Mouse (Mus musculus) right cerebral cortex, postnatal 36 days (tissue): ENCODE measurements at regions not wholly inside any gene's neighbourhood (a gene's known extent, or its start where the extent isn't known, plus 50 kb on each side); places are given as distances from the start of the nearest gene placed in this dataset.
"Not testable (repeated sequence)": the region's sequence is repeated elsewhere in the genome, so short reads cannot be mapped to it uniquely, and the experiment has no call there.

Experiments
- DNase-seq, 2 experiments: peaks; one replicate each; pipeline ENCODE4 v3.0.0; 2022; ENCODE audit warnings: low spot score in 2 of 2, mixed read lengths in 1 of 2

DNA sequence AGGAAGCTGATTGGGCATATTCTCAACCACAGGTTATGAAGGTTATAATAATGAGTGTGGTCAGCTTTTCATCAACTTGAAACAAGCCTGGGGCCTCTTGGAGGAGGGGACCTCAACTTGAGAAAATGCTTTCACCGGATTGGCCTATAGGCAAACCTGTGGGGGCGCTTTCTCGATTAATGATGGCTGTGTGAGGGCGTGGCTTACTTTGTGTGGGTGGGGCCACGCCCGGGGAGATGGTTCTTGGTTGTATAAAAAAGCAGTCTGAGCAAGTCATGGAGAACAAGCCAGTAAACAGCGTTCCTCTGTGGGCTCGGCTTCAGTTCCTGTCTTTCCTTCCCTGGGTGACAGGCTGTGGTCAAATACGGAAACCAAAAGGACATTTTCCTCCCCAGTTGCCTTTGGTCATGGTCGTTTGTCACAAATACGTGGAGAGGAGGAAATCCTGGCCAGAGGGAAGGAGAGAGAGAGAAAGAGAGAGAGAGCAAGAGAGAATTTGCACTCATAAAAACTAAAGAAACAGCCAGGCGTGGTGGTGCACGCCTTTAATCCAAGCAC, 163.1 kb downstream of the Ifng start:
- no peak for DNase-seq

DNA sequence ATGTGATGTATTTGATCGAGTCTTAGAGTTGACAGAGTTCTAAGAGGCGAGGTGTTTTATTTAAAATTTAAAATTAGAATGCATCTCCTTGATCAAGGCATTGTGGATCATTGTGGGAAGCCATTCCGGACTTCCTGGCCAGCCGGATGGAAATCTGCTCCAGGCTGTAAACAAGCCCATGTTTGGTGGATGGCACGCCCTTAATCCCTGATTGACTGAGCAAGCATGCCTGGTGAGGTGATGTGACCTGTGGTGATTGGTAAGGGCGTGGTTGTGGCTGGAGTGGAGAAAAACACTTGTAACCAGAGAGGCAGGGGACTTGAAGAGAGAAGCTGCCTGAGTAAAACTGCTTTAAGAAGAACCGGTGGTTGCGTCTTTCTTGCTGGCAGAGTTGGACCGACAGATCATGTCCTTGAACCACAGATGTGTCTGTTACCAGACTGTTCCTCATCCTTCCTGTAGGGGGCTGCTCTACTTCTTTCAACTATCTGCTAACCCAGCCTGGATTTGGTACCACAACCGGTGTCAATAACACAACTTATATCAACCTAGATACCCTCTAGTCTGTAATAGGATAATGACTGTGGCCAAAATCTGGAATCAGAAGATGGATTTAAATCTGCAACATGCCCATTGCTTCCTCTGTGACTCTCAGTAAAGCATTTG, 164.4 kb downstream of the Ifng start:
- DNase-seq, result no peak

DNA sequence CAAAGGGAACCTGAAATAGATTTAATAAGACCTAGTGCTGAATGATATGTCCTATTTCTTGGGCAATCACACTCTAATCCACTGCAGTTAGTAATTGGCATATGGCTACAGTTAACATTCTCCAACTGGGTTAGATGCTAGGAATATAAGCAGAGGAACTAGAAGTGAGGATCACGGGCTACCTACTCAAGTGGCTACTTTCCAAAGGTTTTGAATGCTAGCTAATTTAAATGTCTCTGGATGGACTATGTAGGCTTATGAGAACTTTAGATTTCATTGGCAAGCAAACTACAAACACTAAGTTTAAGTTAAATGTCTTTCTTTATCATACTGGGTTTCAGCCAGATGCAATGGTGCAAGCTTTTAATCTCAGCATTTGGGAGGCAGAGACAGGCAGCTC, 166.6 kb downstream of the Ifng start:
- DNase-seq, result no peak

DNA sequence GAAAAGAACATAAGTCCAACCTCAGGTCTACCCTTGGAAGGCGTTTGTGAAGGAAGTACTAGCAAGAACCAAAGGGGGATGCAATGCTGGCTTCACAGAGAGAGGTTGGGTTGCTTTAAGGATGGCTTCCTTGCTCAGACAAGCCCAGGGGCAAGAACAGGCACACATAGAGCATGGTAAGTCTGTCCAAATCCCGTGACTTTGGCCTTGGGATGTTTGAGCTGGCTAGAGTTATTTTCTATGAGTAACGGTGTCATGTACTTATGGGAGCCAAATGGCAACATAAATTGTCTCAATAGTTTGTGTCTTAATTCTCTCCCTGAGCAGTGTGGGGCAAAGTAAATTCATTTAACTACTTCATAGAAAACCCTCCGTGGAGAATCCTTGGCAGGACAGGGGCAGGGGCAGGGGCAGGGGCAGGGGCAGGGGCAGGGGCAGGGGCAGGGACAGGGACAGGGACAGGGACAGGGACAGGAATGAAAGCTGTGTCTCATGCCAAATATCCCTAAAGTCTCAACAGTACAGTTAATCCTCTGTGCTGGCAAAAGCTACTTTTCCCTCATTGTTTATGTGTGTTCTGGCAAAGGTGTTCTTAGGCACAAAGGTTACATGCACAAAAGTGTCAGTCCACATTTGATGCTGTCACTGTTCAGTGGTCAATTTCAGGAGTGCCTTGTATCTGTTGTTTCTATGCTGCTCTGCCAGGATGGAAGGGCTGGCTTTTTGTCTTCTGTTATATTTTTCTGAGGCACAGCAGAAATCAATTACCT, 167.7 kb downstream of the Ifng start:
- DNase-seq, result no peak

DNA sequence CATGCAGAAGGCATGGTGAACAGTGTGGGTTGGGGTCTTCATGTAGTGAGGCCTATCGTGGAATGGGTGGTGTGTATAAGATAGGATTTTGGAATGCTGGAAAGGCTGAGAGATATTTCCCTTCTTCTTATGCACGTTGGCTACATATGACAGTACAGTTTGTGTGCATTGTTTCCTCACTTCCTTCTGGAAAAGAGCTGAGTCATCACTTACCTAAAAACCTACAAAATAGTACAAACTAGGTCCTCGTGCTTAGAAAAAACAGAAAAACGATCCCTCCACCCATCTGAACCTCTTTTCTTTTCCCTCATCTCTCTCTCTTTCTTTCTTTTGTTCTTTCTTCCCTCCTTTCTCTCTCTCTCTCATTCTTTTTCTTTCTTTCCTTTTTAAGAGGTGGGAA, 168.3 kb downstream of the Ifng start:
- no peak for DNase-seq

DNA sequence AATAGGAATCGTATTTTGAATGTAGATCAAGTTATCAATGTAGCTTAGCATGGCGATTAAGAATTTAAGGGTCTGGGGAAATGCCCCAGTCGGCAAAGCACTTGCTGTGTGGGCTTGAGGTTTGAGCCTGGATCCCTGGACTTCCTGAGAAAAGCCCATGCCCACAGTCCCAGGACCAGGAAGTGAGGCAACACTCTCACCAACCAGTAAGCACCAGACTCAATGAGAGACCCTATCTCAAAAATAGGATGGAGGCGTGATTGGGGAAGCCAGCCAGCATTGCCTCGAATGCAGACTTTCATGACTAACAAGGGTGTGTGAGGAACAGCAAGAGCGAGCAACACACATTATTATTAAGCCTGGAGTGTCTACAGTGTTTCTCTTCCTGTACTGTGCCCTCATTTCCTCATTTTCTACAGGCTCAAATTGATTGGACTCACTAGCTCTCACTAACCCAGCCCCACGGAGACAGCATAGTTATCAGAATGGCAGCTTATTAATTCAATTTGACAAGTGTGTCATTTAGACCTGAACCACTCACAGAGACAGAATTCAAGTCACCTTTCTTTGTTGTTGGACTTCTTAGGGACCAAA, 170.1 kb downstream of the Ifng start:
- no peak for DNase-seq

DNA sequence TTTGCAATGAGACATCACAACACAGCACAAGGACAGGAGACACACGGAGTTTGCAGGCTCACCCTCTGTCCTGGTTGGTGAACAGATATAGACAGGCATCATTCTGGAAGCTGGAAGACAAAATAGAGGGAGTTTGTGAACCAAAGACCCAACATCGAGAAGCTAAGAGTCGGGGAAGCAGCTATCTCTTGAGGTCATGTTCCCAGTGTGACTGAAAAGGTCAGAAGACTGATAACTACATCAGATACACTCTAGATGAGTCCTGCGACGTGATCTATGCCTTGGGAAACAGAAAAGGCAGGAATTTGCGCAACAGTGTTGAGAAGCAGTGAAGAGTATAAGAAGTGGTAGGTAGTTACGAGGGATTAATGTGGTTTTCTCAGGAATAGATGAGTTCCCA, 171.2 kb downstream of the Ifng start:
- DNase-seq, result no peak

DNA sequence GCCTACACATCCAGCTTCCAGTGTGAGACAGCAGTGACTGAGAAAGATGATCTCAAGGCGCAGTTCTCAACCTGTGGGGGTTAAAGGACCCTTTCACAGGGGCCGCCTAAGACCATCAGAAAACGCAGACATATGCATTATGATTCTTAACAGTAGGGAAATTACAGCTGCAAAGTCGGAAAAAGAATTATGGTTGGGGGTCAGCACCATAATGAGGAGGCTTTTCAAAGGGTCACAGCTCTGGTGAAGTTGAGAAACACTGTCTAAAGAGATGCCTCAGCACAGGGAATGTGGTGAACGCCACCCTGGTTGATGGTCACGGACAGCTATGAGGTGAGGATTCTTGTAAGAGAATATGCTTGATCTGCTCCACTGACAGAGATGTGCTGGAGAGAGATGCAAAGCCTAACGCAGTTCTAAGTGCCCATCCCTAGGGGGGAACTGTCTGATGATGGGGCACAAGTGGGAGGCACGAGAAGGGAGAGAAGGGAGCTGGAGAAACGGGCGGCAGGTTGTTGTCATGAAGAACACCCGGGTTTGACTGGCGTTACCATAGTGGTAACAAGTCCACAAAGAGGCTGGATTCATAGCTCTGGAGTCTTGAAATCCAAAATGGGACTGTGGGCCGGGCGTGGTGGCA, 172.3 kb downstream of the Ifng start:
- no peak for DNase-seq

DNA sequence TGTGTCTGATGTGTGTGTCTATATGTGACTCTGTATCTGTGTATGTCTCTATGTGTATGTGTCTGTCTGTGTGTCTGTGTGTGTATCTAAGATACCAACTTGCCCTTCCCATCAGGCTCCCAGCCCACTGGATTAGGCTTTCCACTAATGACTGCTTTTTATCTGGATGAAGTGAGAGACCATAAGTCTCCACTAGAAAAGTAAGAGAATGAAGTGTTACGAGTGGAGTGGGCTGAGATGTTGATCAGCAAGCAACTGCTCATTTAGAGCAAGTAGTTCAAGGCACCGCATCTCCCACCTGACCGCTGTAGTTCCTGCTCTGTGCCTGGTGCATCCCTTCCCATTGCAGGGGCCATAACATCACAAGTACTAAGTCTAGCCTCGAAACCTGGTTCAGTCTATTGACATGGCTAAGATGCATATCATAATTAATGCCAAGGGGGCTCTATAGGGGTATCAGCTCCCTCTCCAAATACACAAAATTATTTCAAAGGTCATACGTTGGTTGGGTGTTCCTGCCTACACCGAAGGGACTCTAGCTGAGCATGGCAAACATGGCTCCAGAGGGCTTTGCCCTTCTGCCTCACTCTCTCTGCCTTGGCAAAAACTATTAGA, 173.5 kb downstream of the Ifng start:
- no peak for DNase-seq

DNA sequence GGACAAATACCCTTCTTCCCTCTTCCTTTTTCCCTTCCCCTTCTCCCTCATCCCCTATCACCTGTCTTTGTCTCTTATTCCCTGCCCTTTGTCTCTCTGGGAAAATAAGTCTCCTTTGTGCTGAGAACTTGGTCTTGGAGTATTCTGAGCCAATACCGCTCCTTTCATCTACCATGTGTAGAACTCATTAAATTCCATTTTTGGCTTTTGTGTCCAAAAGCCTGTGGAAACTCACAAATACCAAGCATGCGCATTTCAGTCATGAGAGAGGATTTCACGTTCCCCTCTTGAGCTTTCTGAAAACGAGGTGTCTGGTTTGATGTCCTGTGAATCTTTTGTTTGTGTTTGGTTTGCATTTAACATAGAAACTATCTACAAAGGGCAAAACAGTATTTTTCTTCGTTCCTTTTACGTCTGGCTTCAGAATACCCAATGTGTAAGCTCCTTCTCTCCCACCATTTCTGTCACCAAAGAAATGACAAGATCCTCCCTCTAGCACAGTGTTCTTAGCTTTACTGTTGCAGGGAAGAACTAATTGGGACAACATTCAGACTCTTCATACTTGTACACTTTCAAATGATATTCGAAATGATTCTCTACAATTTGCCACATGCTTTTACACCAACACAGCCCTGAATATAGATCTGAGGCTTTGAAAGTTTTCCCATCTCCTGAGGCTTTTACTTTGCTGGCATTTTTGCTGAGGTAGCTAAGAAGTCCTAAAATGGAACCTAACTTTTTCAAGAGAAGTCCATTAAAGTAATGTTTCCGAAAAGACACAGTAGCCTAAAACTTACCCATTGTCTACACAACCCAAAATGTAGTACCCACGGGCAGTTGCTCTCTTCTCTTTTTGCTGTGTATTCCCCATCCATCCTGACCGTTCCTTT, 174.5 kb downstream of the Ifng start:
- no peak for DNase-seq

DNA sequence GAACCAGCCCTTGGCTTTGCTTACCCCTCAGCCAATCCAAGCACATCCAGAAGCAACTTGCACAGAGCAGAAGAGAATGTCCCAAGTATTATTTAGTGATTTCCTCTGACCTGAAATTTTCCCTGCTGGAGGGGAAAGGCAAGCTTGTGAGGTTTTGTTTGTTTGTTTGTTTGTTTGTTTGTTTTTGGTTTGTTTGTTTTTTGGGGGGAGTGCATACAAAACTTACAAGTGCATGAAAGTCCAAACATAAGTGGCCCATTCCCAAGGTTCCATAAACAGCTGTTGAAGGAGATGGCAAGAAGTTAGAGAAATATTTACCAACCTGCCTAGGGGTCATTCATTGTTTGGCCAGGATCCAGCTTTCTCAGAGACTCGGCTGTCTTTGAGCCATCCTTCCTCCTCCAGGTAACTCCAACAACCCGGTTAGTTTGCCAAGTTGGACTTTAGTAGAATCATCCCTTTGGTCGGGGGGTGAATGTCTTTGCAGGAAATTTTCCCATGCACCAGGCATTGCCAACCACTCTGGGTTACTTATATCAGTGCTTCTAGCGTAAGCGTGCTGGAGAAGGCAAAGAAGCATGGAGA, 175.3 kb downstream of the Ifng start:
- DNase-seq, result no peak

DNA sequence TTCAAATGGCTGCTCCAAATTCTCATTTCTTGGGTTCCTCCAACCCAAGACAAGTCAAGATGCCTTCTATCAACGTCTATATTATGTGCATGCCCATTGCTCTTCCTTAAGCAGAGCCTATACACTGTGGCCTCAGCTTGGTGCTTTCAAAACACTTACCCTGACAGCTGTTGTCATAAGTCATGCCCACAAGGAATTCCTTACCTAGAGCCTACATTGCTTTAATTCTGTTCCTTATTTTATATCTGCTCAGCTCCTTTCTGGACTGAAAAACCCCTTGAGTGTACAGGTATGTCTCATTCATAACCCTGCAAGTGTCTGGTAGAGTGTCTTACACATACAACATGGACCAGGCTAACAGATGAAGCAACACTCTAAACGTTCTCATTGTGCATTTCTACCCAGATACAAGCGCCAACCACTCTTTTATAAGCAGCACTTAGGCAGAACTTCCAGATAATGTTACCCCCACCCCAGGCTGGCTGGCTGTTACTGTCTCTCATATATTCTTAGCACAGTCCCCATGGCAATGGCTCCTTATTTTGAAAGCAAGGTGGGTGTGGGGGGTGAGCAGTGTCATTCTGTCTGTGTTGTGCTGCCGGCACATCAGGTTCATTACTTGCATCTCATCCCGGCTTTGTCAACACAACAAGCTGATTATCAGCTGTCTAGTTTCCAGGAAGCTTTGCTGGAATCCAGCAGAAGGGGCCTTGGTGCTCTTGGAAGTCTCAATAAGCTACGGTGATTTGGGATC, 176.6 kb downstream of the Ifng start:
- DNase-seq, result peak; percentile 22 to 30

DNA sequence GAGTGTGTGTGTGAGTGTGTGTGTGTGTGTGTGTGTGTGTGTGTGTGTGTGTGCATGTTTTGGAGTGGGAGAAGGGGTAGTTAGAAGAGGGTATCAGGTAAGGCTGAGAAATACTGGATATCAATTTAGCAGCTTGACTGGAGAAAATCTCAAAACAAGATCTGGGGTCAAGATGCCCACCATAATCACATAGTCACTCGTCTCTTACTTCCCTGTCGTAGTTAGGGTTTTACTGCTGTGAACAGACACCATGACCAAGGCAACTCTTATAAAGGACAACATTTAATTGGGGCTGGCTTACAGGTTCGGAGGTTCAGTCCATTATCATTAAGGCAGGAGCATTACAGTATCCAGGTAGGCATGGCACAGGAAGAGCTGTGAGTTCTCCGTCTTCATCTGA, 177.4 kb downstream of the Ifng start:
- not testable (repeated sequence) for DNase-seq

DNA sequence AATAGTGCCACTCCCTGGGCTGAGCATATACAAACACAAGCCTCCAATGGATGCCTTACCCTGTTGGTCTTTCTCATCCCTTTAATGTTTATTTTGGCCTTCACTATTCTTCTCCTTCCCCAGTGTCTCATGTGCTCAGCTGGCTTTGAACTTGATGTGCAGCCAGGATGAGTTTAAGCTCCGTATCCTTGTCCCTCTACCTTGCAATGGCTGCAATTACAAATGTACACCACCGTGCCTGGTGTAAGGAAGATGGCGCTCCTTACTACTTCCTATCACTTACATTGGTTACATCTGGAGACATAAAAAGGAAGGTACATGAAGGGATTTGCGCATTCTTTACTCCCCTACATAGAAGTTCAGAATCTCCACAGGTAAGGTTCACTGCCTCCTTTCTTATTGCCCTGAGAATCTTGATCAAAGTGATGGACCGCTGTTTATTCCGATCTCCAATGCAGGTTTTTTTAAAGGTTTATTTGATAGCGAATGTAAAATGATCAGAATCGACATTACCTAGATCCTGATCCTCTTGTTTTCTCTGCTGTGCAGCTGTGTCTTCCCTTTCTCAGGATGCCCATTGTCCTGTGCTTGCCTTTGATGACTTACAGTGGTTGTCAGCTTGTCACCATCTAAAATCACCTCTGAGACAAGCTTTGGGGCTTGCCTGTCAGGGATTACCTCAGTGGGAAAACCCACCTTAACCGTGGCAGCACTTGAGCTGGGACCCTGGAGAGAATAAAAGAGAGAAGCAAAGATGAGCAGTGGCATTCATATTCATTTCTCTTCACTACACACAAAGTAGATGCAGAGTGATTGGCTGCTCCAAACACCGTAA, 178.1 kb downstream of the Ifng start:
- no peak for DNase-seq

DNA sequence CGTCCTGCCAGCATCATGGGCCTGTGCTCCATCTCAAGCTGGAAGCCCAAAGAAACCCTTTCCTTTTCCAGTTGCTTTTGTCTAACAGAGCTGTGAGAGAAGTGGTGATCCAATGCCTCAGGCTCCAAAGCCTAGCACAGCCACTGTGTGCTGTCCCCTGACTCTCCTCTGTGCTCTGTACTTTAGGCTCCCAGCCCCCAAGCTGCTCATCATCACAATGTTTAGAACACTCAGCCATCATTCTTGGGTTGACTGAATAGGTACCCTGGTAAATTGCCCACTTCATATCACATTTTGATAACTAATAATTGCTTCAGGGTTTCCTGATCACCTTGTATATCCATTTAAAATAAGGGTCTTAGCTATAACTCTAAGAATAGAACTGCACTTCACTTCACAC, 178.8 kb downstream of the Ifng start:
- no peak for DNase-seq

DNA sequence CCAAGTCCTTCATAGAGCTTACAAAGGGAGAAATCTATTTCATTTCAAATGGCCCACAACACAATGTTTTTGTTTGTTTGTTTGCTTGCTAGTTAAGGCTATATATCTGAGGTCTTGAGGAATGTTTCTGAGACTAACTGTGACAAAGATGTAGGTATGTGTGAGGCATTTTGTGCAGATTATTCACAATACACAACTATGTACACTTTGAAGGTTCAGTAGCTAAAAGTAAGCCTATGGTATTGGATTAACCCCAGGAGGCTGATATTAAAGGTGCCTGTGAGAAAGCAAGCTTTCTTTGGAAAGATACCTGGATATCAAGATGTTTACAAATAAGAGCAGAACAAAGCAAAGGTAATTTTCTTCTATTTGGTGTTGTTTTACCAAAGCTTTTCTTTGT, 179.8 kb downstream of the Ifng start:
- DNase-seq, result no peak

DNA sequence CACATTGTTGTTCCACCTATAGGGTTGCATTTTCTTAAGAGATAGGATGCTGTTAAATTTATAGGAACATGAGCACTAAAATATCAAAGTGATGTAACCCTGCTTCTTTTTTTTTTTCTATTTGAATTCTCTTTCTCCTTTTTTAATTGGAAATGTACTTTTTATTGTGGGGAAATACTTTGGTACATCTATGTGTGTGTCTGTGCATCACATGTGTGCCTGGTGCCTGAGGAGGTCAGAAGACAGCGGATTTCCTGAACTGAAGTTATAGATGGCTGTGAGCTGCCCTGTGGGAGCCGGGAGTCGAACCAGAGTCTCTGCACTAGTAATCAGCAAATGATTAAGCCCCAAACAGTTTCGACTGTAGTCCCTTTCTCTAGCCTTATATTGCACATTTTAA, 180.7 kb downstream of the Ifng start:
- no peak for DNase-seq

DNA sequence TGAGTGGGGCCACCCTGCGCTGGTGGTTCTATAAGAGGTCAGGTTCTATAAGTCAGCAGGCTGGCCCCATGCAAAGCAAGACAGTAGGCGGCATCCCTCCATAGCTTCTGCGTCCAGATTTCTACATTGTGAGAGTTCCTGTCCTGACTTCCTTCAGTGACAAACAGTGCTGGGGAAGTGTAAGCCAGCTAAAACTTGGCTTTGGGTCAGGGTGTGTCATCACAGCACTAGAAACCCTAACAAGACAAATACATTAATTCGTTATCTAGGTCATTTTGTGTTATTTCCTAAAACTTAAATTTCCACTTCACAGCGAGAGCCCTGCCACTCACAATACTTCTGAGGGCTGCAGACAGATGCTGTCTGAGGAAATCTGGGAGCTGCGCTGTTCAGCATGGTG, 181.3 kb downstream of the Ifng start:
- DNase-seq, result no peak

DNA sequence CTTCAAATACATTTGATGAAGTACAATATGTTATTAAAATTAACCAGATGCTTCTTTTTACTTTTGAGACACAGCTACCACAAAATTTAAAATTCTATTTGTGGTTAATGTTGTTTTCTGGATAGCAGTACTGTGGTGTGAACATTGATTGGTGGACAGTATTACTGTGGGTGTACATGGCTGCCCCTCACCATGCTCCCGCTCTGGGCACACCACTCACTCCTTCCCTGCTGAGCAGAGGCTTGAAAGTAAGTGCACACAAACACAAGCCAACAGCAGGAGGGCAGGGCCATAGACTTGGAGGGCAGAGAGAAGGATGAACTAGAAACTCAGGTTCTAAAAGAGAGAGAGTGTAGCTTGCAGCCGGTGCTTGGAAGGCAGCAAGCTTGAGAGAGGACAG, 182.1 kb downstream of the Ifng start:
- no peak for DNase-seq
